Mouse (Mus musculus): ENCODE results near the gene Snd1. TPM values are rescaled to one million over a fixed set of nuclear protein-coding genes. Genes with fewer than 3 reads are reported as not detected.

The Snd1 gene
- total RNA-seq, 1 experiment: 343 TPM

DNA sequence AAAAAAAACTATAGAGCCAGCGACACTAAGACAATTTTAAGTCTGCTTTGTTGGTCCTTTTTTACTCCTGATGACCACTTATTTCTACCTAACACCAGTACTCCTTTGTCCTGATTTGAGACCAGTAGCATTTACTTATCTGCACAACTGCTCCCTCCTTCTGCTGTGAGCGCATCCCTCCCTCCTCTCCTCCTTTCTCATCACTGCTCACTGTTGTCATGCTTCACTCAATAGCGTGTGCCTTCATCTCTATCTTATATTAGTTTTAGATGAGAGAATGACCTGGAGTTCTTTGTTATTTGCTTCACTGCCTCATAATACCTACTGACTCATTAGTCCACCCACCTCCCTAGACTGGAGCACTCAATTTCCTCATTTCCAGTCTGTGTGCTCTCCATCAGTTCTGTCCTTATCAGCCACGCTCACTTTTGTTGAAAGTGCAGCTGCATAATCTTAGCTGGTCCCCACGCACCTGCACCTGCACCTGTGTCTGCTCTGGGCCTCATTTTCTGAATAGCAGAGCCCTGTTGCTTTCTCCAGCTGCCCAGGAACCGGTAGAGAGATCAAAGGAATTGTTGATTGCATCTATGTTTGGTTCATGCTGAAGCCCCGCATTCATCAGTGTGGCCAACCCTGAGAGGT, 242.4 kb downstream of the Snd1 start:
- no peaks in the 10 kb centered on the region; the same call in none of the 2 replicates for H3K36me3 ChIP-seq (ENCODE audit: control insufficient read depth, insufficient read depth, low read length, poor library complexity, severe bottlenecking)
- no peak overlapping the region for H3K9ac ChIP-seq (ENCODE audit: insufficient read depth, low read depth, low read length, poor library complexity, severe bottlenecking)
- no peak overlapping the region for H3K27ac ChIP-seq (ENCODE audit: insufficient read depth, low read depth, low read length, poor library complexity, severe bottlenecking)
- in situ Hi-C loops (cut with MboI; ENCODE audit: low sequenced_read_pairs in 2 of 2, unreplicated experiment in 2 of 2): no loop called here
- no peaks in the 10 kb centered on the region for H3K9me3 ChIP-seq (ENCODE audit: control insufficient read depth, insufficient read depth, low read depth, low read length)
- H3K4me3 ChIP-seq (ENCODE audit: insufficient read depth in 1 of 2, low read depth in 1 of 2, low read length in 2 of 2, poor library complexity in 1 of 2, severe bottlenecking in 1 of 2): no peak overlapping the region
- H3K4me1 ChIP-seq (ENCODE audit: control insufficient read depth in 2 of 2, insufficient read depth in 2 of 2, low read length in 2 of 2, poor library complexity in 1 of 2): no peaks in the 10 kb centered on the region
- TF ChIP-seq ZC3H11A (IDR thresholded peaks at IDR 0.05; ENCODE audit: borderline replicate concordance, low read depth, low read length) (no peak), ZNF384 (IDR thresholded peaks at IDR 0.05; ENCODE audit: low read depth, low read length) (no peak), HCFC1 (IDR thresholded peaks at IDR 0.05; ENCODE audit: borderline replicate concordance, insufficient read depth, low read length) (no peak)
- no peak for DNase-seq (ENCODE audit: low read depth, low spot score)

- H3K27ac ChIP-seq (ENCODE audit: insufficient read depth, low read depth, low read length, poor library complexity, severe bottlenecking): no peak overlapping the region
- in situ Hi-C loops (cut with MboI; ENCODE audit: low sequenced_read_pairs in 2 of 2, unreplicated experiment in 2 of 2): no loop called here
- no peaks in the 10 kb centered on the region for H3K9me3 ChIP-seq (ENCODE audit: control insufficient read depth, insufficient read depth, low read depth, low read length)
- H3K4me1 ChIP-seq (ENCODE audit: control insufficient read depth in 2 of 2, insufficient read depth in 2 of 2, low read length in 2 of 2, poor library complexity in 1 of 2): no peaks in the 10 kb centered on the region
- TF ChIP-seq ZC3H11A (IDR thresholded peaks at IDR 0.05; ENCODE audit: borderline replicate concordance, low read depth, low read length) (no peak), MAFK (IDR thresholded peaks at IDR 0.05; ENCODE audit: insufficient read depth, low read depth, low read length) (no peak), ZNF384 (IDR thresholded peaks at IDR 0.05; ENCODE audit: low read depth, low read length) (no peak), CHD2 (IDR thresholded peaks at IDR 0.05; ENCODE audit: low read depth, low read length) (no peak), HCFC1 (IDR thresholded peaks at IDR 0.05; ENCODE audit: borderline replicate concordance, insufficient read depth, low read length) (no peak)
- H3K9ac ChIP-seq (ENCODE audit: insufficient read depth, low read depth, low read length, poor library complexity, severe bottlenecking): no peak overlapping the region
- no peak for DNase-seq (ENCODE audit: low read depth, low spot score)
- H3K4me3 ChIP-seq (ENCODE audit: insufficient read depth in 1 of 2, low read depth in 1 of 2, low read length in 2 of 2, poor library complexity in 1 of 2, severe bottlenecking in 1 of 2): no peak overlapping the region
- no peaks in the 10 kb centered on the region; the same call in none of the 2 replicates for H3K36me3 ChIP-seq (ENCODE audit: control insufficient read depth, insufficient read depth, low read length, poor library complexity, severe bottlenecking)
Measured at GRCm38 (mm10) chr6:28717845-28718237, 242.9 kb downstream of the Snd1 start.

DNA sequence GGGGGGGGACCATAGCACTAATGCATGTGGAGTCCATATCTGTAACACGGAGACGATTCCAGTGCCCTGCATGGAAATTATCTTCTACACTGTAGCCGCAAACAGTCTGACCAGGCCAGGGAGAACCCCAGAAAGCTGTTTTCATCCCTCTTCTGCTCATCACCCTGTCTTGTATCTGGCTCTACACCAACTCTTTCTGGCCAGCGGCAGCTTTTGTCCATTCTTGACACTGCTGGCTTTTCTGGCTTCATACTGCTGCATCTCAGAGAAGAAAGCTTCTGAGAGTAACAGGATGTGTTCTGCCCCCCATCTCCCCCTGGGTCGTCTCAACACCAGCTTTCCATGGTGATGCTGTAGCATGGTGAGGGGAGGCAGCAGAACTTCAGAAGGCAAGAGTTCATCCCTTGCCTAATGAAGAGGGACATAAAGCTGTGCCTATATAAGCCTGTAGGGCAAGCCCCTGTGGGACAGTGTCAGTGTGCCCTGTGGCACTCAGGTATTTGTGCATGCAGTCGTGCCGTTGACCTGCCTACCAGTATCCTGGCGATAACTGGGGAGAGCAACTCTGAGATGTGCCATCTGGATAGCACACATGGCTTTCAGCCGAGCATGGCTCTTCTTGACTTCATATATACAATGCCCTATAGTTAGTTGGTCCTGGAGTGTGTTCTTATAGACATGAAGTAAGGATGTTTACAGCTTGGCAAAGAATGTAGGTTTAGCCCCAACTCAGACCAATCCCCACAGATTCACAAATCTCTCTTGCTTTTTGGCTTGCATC, 245.6 kb downstream of the Snd1 start:
- no peaks in the 10 kb centered on the region for H3K9me3 ChIP-seq (ENCODE audit: control insufficient read depth, insufficient read depth, low read depth, low read length)
- H3K9ac ChIP-seq (ENCODE audit: insufficient read depth, low read depth, low read length, poor library complexity, severe bottlenecking): no peak overlapping the region
- DNase-seq (ENCODE audit: low read depth, low spot score): no peak
- H3K36me3 ChIP-seq (ENCODE audit: control insufficient read depth, insufficient read depth, low read length, poor library complexity, severe bottlenecking): peaks cover 1% of the 10 kb centered on the region
- H3K4me3 ChIP-seq (ENCODE audit: insufficient read depth in 1 of 2, low read depth in 1 of 2, low read length in 2 of 2, poor library complexity in 1 of 2, severe bottlenecking in 1 of 2): no peak overlapping the region
- in situ Hi-C loops (cut with MboI; ENCODE audit: low sequenced_read_pairs in 2 of 2, unreplicated experiment in 2 of 2): no loop called here
- H3K4me1 ChIP-seq (ENCODE audit: control insufficient read depth in 2 of 2, insufficient read depth in 2 of 2, low read length in 2 of 2, poor library complexity in 1 of 2): peaks cover 0 to 10% of the 10 kb centered on the region in 2 experiments; a peak in 1 of 4 replicates
- TF ChIP-seq CHD2 (IDR thresholded peaks at IDR 0.05; ENCODE audit: low read depth, low read length) (no peak), MAFK (IDR thresholded peaks at IDR 0.05; ENCODE audit: insufficient read depth, low read depth, low read length) (no peak), ZNF384 (IDR thresholded peaks at IDR 0.05; ENCODE audit: low read depth, low read length) (no peak), HCFC1 (IDR thresholded peaks at IDR 0.05; ENCODE audit: borderline replicate concordance, insufficient read depth, low read length) (no peak), ZC3H11A (IDR thresholded peaks at IDR 0.05; ENCODE audit: borderline replicate concordance, low read depth, low read length) (no peak)
- H3K27ac ChIP-seq (ENCODE audit: insufficient read depth, low read depth, low read length, poor library complexity, severe bottlenecking): no peak overlapping the region

DNA sequence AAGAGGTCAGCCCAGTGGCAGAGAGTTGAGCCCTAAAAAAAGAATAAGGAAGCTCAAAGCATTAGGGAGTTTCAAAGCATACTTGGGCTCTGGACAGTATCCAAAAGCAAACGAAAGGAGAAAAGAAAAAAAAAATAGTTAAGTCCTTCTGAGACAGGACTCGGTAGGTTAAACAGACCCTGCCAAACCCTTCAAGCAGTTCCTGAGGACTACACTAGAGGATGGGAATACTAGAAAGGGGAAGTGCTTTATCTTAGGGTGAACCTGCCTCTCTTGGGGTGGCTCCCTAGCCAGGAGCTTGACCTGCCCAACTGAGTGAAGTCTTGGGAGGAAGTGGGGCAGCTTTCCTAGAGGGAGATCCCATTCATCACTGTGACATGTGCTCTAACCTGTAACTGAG, 248.1 kb downstream of the Snd1 start:
- no peak for DNase-seq (ENCODE audit: low read depth, low spot score)
- H3K27ac ChIP-seq (ENCODE audit: insufficient read depth, low read depth, low read length, poor library complexity, severe bottlenecking): no peak overlapping the region
- TF ChIP-seq ZC3H11A (IDR thresholded peaks at IDR 0.05; ENCODE audit: borderline replicate concordance, low read depth, low read length): no peak
- no peak for TF ChIP-seq HCFC1 (IDR thresholded peaks at IDR 0.05; ENCODE audit: borderline replicate concordance, insufficient read depth, low read length)
- no peak for TF ChIP-seq MAFK (IDR thresholded peaks at IDR 0.05; ENCODE audit: insufficient read depth, low read depth, low read length)
- TF ChIP-seq ZNF384 (IDR thresholded peaks at IDR 0.05; ENCODE audit: low read depth, low read length): no peak
- TF ChIP-seq CHD2 (IDR thresholded peaks at IDR 0.05; ENCODE audit: low read depth, low read length): no peak
- in situ Hi-C loops (cut with MboI; ENCODE audit: low sequenced_read_pairs in 2 of 2, unreplicated experiment in 2 of 2): no loop called here
- H3K4me1 ChIP-seq (ENCODE audit: control insufficient read depth in 2 of 2, insufficient read depth in 2 of 2, low read length in 2 of 2, poor library complexity in 1 of 2): peaks cover 0 to 10% of the 10 kb centered on the region in 2 experiments; a peak in 1 of 4 replicates
- H3K36me3 ChIP-seq (ENCODE audit: control insufficient read depth, insufficient read depth, low read length, poor library complexity, severe bottlenecking): peaks cover 4% of the 10 kb centered on the region
- H3K9me3 ChIP-seq (ENCODE audit: control insufficient read depth, insufficient read depth, low read depth, low read length): no peaks in the 10 kb centered on the region
- H3K9ac ChIP-seq (ENCODE audit: insufficient read depth, low read depth, low read length, poor library complexity, severe bottlenecking): no peak overlapping the region
- H3K4me3 ChIP-seq (ENCODE audit: insufficient read depth in 1 of 2, low read depth in 1 of 2, low read length in 2 of 2, poor library complexity in 1 of 2, severe bottlenecking in 1 of 2): no peak overlapping the region
